Mouse (Mus musculus): Measurements from ENCODE around the gene Cldn3. TPM values are rescaled to one million over a fixed set of nuclear protein-coding genes. Genes with fewer than 3 reads are reported as not detected.

Cldn3 gene
- not detected for total RNA-seq (2023)

GRCm38 (mm10) chr5:134985633-134986297 lies at the start of gene Cldn3:
TSS of gene Cldn3 (plus strand) at chr5:134986214.

GRCm38 (mm10) chr5:134946857-134947255 lies 39.2 kb upstream of the Cldn3 start, which contains the start of gene Cldn4:
TSS of gene Cldn4 (minus strand) at chr5:134946934.

DNA sequence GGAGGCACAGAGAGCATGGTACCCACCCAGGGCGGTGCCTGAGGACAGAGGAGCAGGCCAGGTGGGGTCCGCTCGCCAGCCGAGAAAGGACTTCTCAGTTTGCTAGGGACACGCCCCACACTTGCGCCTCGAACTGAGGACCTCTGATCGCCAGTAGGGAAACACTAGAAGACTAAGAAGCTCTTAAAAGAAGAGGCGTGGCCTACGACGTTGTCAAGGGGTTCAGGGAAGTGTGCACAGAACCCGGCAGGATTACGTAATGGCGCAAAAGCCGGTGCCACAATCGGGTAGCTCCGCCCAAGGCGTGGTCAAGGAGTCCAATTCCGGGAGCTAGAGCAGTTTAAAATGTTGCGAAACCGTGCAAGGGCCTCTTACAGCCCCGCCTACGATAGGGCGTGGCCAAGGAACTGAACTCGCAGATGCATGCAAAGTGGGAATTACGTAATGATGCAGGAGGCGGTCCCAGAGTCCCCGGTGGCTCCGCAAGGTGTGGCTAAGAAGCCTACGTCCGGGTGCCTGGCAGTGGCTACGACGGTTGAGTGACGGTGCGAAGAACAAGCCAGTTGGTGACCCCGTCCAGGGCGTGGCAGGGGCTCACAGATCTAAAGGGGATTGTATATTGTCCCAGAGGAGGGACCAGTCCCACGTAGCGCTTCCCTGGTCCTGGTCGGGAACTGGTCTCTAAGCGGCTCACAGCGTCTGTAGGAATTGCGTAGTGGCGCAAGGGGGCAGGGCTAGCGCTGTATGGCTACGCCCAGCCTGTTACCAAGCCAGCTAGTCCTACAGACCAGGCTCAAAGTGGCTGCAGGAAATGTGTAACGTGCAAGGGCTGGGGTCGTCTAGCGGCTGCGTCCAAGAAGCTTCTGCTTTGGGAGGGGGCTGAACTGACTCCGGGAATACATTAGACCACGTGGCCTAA lies 22.9 kb downstream of the Cldn3 start, which contains the start of gene Abhd11:
Gene Abhd11 (plus strand): TSS at position 482 of the 919 bp plus-strand sequence.

GRCm38 (mm10) chr5:135023344-135024173 lies 37.5 kb downstream of the Cldn3 start, which contains the start of gene Stx1a:
TSS of gene Stx1a (plus strand) at chr5:135023482.

Other genes starting within 250 kb of the Cldn3 start
- gene Eln, start 238.9 kb upstream of the Cldn3 start, total RNA-seq (2023): not detected
- gene Tmem270, start 79.5 kb upstream of the Cldn3 start, total RNA-seq (2023): not detected
- not detected for gene Cldn13, start 70.7 kb upstream of the Cldn3 start, total RNA-seq (2023)
- 1 to 10 TPM; 1.4 to 2.5 TPM for gene Mettl27, start 53.8 kb upstream of the Cldn3 start, total RNA-seq (2023)
- gene Cldn4, start 39.3 kb upstream of the Cldn3 start, total RNA-seq (2023): not detected
- gene Abhd11, start 22.9 kb downstream of the Cldn3 start, total RNA-seq (2023): 10 to 100 TPM; 35.0 to 41.7 TPM
- 1 to 10 TPM; 2.7 to 4.2 TPM for gene Stx1a, start 37.3 kb downstream of the Cldn3 start, total RNA-seq (2023)
- gene Dnajc30, start 78.0 kb downstream of the Cldn3 start, total RNA-seq (2023): 10 to 100 TPM; 20.1 to 21.2 TPM
- 100 to 1,000 TPM; 105 to 132 TPM for gene Bud23, start 78.7 kb downstream of the Cldn3 start, total RNA-seq (2023)
- gene Vps37d, start 92.1 kb downstream of the Cldn3 start, total RNA-seq (2023): under 1 TPM in 1 of 2 experiments, not detected in 1; 0.44 TPM
- gene Mlxipl, start 103.7 kb downstream of the Cldn3 start, total RNA-seq (2023): not detected
- gene Tbl2, start 163.4 kb downstream of the Cldn3 start, total RNA-seq (2023): 10 to 100 TPM; 14.6 to 21.7 TPM
- 10 to 100 TPM; 65.6 to 69.8 TPM for gene Bcl7b, start 182.1 kb downstream of the Cldn3 start, total RNA-seq (2023)
- gene Baz1b, start 201.1 kb downstream of the Cldn3 start, total RNA-seq (2023): 100 to 1,000 TPM; 120 TPM

Measured in B cell, adult 67 days (primary cell).